In genomic region chr16:55934453-55935037, GRCm38 (mm10) we compare ENCODE assay signal across 8 mouse cellular contexts. TPM values are rescaled to one million over a fixed set of nuclear protein-coding genes. Genes with fewer than 3 reads are reported as not detected.
DNase-seq lines count a peak whose midpoint lies in the region; ATAC-seq lines count a peak whose summit lies in the region.

TSS of gene Cep97 (minus strand) at chr16:55934855.

- 0 out of 2 replicates have a peak within 1 kb of the TSS, but pooled peaks have one; percentile 49 for H3K27ac ChIP-seq in brown adipose tissue, adult 24 weeks (replicated peaks; ENCODE audit: low read depth, low read length)
- peak within 1 kb of the TSS; percentile 61 to 71; a peak in 3 of 4 replicates for H3K27ac ChIP-seq in heart, embryonic 14.5 days (replicated peaks in 1 of 2; ENCODE audit: control insufficient read depth in 1 of 2, insufficient read depth in 1 of 2, low read depth in 2 of 2, low read length in 2 of 2)
- H3K27ac ChIP-seq in liver, embryonic 13.5 days, result peak within 1 kb of the TSS; percentile 67
- H3K27ac ChIP-seq in stomach, embryonic 16.5 days (ENCODE audit: low read length), result peak within 1 kb of the TSS; percentile 46; the same call in 1 of the 2 replicates

- peak; percentile 97 for ATAC-seq in heart, embryonic 14.5 days (ENCODE audit: insufficient number of reproducible peaks, insufficient read depth, low FRiP score, low read depth)
- ATAC-seq in liver, embryonic 13.5 days (ENCODE audit: low read depth), result peak; percentile 99
- ATAC-seq in stomach, embryonic 16.5 days (ENCODE audit: insufficient read depth, low FRiP score), result peak; percentile 98

- H3K27me3 ChIP-seq in heart, embryonic 14.5 days (ENCODE audit: control insufficient read depth, insufficient read depth, low read length), result no peaks in the 10 kb centered on the region
- H3K27me3 ChIP-seq in liver, embryonic 13.5 days, result no peaks in the 10 kb centered on the region
- H3K27me3 ChIP-seq in stomach, embryonic 16.5 days (ENCODE audit: control insufficient read depth, insufficient read depth, low read length), result no peaks in the 10 kb centered on the region

- H3K36me3 ChIP-seq in heart, embryonic 14.5 days (ENCODE audit: control insufficient read depth, insufficient read depth, low read length), result peaks cover 9% of the 10 kb centered on the region
- no peaks in the 10 kb centered on the region for H3K36me3 ChIP-seq in liver, embryonic 13.5 days
- no peaks in the 10 kb centered on the region for H3K36me3 ChIP-seq in stomach, embryonic 16.5 days (ENCODE audit: control insufficient read depth, insufficient read depth, low read length)

- DNase-seq in CD4-positive, CD25-positive, alpha-beta regulatory T cell, adult 2 months (ENCODE audit: low read depth, low spot score), result peak; percentile 95
- peak; percentile 66 for DNase-seq in fat pad, adult 2 months (ENCODE audit: extremely low read depth, low read depth, low spot score)
- DNase-seq in kidney, postnatal 14 days, result peak; percentile 94
- DNase-seq in liver, embryonic 13.5 days, result peak; percentile 90
- DNase-seq in neural tube, embryonic 10.5 days (ENCODE audit: extremely low spot score, low spot score), result peak; percentile 89

- H3K9me3 ChIP-seq in heart, embryonic 14.5 days (ENCODE audit: control insufficient read depth, low read length), result no peaks in the 10 kb centered on the region; the same call in 1 of the 2 replicates
- no peaks in the 10 kb centered on the region for H3K9me3 ChIP-seq in liver, embryonic 13.5 days (replicated peaks)
- no peaks in the 10 kb centered on the region for H3K9me3 ChIP-seq in stomach, embryonic 16.5 days (replicated peaks; ENCODE audit: control insufficient read depth, low read length)

- peak within 1 kb of the TSS; percentile 96 for H3K4me3 ChIP-seq in brown adipose tissue, adult 24 weeks (ENCODE audit: insufficient read depth, low read depth, low read length)
- peak within 1 kb of the TSS; percentile 82 to 85 for H3K4me3 ChIP-seq in heart, embryonic 14.5 days (ENCODE audit: control insufficient read depth in 1 of 2, insufficient read depth in 1 of 2, low read depth in 1 of 2, low read length in 2 of 2)
- peak within 1 kb of the TSS; percentile 79 for H3K4me3 ChIP-seq in liver, embryonic 13.5 days (replicated peaks)
- H3K4me3 ChIP-seq in stomach, embryonic 16.5 days (replicated peaks; ENCODE audit: low read length), result peak within 1 kb of the TSS; percentile 90

- under 1% methylated on average over 24 of the region's 24 CpGs for WGBS in heart, embryonic 14.5 days
- WGBS in liver, embryonic 13.5 days (ENCODE audit: insufficient replicate concordance), result under 1% methylated on average over 24 of the region's 24 CpGs
- under 1% methylated on average over 24 of the region's 24 CpGs for WGBS in stomach, embryonic 16.5 days

- no peaks in the 10 kb centered on the region for H3K4me1 ChIP-seq in brown adipose tissue, adult 24 weeks (ENCODE audit: control insufficient read depth, insufficient read depth, insufficient read length, low read length)
- H3K4me1 ChIP-seq in heart, embryonic 14.5 days (ENCODE audit: control insufficient read depth in 2 of 2, insufficient read depth in 2 of 2, low read length in 2 of 2), result peaks cover 0 to 3% of the 10 kb centered on the region in 2 experiments; a peak in 1 of 4 replicates
- peaks cover 15% of the 10 kb centered on the region for H3K4me1 ChIP-seq in liver, embryonic 13.5 days (replicated peaks)
- H3K4me1 ChIP-seq in stomach, embryonic 16.5 days (ENCODE audit: control insufficient read depth, insufficient read depth, low read length), result no peaks in the 10 kb centered on the region

- peak within 1 kb of the TSS; percentile 85 for H3K9ac ChIP-seq in heart, embryonic 14.5 days (ENCODE audit: low read length)
- H3K9ac ChIP-seq in liver, embryonic 13.5 days, result peak within 1 kb of the TSS; percentile 84
- H3K9ac ChIP-seq in stomach, embryonic 16.5 days (ENCODE audit: low read length), result peak within 1 kb of the TSS; percentile 83

- peak within 1 kb of the TSS; percentile 64 for H3K4me2 ChIP-seq in heart, embryonic 14.5 days (ENCODE audit: low read length)
- peak within 1 kb of the TSS; percentile 82 for H3K4me2 ChIP-seq in liver, embryonic 13.5 days
- H3K4me2 ChIP-seq in stomach, embryonic 16.5 days (ENCODE audit: low read depth, low read length), result peak within 1 kb of the TSS; percentile 71

RNA-seq across cellular contexts. Expression of gene Cep97, which starts in this region (rescaled TPM):
- 1.4 and 2.0 TPM in 2 replicates for polyA plus RNA-seq in brown adipose tissue, adult 24 weeks (2012; ENCODE audit: insufficient read depth, insufficient read length, missing spikeins)
- polyA plus RNA-seq in heart, embryonic 14.5 days (2014; fragmentation: Nextera tagmentation; extraction: Ambion mirVana), result 10.0 and 11.8 TPM in 2 replicates
- 5.7 and 6.5 TPM in 2 replicates for polyA plus RNA-seq in liver, embryonic 13.5 days (2015; fragmentation: Nextera tagmentation; extraction: Ambion mirVana)
- polyA plus RNA-seq in stomach, embryonic 16.5 days (2015; fragmentation: Nextera tagmentation; extraction: Ambion mirVana), result 6.8 TPM in 2 replicates

Comparison
In these comparisons a context has a peak if more than half of its experiments do, and no peak if none do; other contexts are left out.
1. Peak in every context shown above with its lines: DNase-seq, ATAC-seq, H3K4me3 ChIP-seq and H3K27ac ChIP-seq.